Mouse (Mus musculus): ENCODE data around the gene Lancl1. TPM values are rescaled to one million over a fixed set of nuclear protein-coding genes. Genes with fewer than 3 reads are reported as not detected.

Lancl1 gene
- polyA plus RNA-seq (2017; shearing (Covaris generic)), result 10 to 100 TPM; 23.1 to 52.2 (median 35.8) TPM

DNA sequence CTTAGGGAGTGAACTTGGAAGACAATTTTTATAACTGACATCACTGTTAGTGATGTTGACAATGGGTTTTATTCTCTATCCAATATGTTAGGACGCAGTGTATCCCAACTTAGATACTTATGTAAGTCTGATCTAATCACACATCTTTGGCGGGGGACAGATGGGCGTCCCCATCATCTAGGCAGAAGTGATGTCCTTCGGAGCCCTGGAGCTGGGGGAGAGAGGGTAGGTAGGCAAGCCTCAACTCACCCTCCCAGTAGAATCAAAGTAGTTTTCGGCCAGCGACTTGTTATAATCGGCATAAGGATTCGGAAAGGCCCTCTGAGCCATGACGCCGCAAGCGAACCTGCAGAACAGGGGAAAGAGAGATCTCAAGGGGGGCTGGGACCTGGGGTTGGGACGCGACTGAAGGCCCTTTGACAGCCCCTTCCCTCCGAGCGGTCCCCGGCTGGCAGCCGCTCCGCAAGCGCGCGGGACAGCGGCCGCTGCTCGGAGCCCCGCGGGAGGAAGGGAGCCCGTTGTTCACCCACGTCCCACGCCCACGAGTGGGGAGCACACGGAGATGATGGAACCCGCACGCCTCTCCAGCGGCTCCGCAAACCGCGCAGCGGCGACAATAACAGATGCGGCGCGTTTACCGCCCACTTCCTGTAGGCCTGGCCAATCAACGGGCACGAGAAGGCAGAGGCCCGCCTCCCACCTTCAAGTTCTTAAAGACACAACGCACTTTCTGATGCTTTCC is at the start of gene Lancl1:
Lancl1 (minus strand) TSS at position 627 of the 742 bp plus-strand sequence.
- ATAC-seq, result peak; percentile 99

DNA sequence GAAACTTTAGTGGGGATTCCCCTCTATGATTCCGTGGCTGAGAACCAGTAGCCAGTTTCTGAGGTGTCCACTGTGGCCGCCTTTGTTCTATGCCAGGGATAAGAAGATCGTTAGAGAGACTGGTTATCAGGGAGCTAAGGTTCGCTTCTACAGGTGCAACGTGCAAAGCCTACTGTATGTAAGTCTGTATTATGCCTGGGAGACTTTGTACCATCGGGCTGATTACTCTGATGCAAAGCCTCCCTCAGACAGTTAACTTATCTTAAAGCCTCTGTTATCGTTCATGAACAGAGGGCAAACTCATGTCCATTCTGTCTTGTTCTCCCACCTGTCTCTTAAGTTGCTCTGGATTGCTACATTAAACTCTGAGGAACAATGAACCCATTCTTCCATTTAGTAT is 40.5 kb upstream of the Lancl1 start:
- ATAC-seq, result no peak

DNA sequence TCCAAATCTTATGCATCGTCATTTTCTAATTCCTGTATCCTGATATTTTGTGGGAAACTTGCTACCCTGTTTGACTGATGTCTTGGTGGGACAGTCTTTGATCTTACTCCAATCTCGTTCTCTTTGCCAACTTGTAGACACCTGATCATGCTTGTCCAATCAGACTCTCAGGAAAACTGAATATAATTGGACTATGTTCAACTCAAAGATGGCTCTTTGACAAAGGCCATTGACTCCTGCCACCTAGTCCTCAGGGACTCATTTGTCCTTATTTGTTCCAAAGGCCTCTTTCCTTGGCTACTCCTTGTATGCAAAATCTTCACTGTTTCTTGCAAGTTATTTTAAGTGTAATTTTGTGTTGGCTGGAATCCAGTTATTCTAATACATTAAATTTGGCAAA is 40.0 kb upstream of the Lancl1 start:
- no peak for ATAC-seq

DNA sequence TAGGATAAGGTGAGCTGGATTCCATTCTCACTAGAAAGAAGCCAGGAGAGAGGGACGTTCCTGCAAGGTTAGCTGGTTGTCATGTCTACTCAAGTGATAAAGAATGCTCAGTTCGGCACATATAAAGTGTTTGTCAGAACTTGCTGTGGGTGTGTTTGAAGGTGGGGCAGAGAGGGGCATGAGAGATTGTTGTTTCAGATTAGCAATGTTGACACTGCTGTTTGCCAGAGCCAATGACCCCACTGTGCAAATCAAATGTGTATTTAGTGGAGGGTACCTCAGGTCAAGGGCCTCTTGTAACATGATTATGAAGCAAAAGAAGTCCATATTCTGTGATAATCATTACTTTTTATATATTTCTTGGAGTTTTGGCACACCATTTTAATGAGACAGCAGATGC is 39.1 kb upstream of the Lancl1 start:
- no peak for ATAC-seq

DNA sequence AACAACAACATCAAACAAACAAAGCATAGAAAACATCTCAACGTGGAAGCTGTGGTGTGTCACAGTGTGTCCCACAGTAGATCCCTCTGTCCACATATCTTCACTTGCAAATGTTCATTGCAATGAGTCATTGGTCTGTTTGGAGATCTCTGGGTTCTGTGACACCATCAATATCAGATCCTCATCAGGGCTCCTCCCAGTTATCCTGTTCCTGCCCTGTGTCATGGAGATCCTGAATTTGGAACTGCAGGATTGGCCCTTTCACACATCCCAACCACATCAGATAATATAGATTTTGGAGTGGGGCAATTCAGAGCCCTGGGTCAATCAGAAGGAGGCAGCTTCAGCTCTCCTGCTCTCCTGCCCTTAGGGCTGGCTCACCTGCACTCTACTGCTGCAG is 28.9 kb upstream of the Lancl1 start:
- ATAC-seq, result no peak

DNA sequence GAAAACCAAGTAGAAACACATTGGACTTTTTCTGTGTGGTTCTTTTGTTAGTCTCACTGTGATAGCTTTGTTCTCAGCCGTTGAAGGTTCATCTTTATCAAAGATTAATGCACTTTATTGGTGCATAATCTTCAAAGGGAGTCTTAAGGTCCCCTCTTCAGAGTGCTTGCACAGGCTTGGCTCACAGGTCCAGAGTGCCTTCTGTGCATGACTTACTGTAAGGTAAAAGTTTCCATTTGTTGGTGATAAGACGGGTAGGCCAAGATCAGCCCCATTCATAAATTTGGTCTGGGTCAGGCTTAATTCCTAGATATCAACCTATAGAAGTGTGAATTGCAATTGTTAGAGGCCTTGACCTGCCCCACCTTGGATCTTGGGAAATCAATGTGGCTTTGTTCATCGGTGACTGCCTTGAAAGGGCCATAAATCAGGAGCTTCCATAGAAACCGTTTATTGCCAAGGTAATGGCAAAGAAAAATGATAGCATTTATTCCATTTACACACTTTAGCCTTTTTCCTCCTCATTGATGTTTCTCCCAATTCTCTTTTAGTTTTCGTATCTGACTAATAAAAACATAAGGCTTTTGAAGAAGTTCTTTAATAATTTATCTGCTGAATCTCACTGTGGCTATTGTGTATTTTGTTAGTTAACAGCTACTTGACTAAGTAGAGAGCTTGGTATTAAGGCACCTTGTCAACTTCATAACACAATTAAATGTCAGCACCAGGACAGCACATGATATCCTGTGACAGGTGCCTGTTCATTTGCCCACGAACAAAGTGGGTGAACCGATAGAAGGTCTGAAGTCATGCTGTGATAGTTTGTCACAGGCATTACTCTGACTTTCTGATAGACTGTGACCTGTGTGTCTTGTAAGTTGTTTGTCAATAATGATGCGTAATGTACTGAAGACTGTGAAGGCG is 26.9 kb upstream of the Lancl1 start:
- ATAC-seq, result no peak

DNA sequence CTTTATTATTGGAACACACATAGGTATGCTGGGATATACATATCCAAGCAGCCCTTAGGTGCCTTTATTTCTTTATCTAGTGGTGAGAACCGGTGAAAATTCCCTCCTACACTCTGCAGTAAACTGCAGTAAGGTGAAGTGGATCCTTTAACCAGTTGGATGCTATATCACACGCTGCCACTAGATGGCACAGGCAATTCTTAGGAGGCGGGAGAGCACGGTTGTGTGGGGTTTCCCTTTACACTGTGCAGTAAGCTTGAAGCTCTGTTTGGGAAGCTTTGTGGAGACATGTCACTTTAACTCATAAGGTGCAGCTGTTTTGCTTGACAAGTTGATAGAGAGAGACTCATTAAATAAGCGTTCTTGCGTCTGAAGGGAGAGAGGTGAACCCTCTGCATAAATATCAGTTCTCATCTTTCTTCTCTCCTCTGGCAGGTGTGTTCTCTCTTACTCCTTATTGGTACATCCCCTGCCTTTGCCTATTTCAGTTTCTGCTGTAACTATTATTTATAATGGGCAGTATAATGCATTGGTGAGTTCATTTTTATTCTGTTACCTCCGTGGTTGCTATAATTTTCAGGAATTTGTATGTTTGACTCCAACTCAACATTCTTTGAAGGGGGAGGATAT is 22.9 kb upstream of the Lancl1 start:
- peak; percentile 94 for ATAC-seq

DNA sequence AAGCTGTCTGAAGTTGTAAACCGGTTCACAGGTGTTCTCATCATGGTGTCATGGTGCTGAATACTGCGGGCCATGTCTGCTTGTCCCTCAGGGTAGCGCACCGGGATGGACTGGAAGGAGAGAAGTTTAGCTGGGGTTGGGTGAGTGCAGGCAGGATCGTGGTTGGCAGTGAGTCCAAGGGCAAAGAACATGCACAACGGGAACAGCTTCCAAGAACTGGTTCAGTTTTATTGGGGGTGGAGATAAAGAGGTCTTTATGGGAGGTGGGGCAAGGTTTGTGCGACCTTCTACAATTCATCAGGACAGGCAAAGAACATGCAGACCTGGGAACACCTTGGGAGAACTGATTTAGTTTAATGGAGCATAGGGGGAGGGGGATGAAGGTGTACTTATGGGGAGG is 17.1 kb upstream of the Lancl1 start:
- ATAC-seq, result no peak

DNA sequence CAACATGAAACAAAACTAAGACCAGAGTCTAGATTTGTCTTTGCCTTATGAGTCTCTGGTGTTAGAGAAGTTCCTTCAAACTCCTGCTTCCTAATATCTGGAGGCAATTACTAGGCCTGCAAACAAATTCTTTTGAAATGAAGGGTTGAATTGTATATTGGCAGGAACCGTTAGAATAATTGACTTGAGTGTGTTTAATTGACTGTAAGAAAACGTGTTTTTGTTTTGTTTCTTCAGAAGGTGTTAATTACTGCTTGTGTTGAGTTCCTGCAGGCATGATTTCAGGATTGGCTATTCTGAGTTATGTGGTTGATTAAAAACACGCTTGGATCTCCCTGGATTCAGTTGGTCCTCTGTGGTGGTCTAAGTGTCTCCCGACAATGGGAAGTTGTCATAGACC is 14.0 kb upstream of the Lancl1 start:
- no peak for ATAC-seq

DNA sequence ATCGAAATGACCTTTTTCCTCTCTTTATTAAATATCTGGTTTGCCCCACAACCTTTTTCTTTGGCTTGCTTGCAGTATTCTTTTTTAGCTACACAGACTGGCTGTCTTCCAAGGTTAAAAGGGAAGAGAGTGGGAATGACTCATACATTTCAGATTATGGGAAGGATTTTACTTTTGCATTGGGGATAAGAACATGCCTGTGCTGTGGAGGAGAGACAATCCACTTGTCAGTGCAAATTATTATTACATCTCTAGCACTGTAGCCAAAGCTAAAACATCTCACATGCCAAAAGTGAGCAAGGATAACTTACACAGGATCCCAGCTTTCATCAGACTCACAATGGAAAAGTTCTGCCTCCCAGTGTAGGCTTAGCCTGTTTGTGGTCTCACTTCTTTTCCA is 10.9 kb upstream of the Lancl1 start:
- no peak for ATAC-seq

DNA sequence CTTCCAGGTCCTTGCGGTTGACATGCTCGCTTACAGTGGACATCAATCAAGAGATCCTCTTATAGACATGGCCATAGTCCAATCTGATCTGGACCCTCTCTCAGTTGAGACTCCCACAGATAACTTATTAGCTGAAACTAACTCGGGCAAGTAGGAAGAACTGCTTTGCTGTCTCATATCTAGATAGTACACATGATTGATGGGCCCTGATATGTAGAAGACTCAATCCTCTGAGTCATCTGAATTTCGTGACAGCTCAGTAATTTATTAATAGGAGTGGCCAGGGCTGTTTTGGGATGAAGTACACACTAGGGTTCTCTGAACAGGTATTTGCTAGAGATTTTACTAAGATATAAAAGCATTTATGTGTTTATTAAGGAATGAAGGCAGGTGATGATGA is 10.0 kb upstream of the Lancl1 start:
- no peak for ATAC-seq

DNA sequence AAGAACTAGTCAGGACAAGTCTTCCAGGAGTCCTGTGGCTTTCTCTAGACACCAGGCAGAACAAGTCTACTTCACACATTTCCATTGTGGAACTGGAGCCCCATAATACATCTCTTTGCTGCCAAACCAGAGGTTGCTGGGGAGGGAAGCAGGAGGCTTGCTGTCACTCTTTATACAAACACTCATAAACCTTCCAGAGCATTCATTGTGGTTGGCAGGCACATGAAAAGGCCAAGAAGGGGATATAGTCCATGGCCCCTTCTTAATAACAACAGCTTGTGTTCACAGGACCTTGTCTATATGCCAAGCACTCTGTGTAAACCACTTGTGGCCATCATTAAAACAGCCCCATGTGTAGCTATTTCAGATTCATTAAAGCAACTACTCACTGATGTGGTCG is 6.4 kb upstream of the Lancl1 start:
- no peak for ATAC-seq

DNA sequence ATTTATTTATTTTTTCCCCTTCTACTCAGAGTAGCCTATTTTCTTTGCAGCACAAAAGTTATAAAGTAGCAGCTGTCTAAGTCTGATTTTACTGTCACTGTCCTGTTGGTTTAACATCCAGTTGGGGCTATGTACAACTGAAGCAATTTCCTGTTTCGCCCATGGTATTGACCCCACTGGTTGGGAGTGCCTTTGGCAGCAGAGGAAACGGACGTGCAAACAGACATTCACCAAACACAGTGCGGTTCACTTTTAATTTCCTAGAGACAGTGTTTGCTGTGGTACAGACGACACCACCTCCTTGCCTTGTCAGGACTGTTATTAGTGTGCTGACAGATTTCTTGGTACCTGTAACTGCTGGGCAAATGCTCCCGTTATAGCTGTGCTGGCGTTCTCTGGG is 3.9 kb upstream of the Lancl1 start:
- no peak for ATAC-seq

DNA sequence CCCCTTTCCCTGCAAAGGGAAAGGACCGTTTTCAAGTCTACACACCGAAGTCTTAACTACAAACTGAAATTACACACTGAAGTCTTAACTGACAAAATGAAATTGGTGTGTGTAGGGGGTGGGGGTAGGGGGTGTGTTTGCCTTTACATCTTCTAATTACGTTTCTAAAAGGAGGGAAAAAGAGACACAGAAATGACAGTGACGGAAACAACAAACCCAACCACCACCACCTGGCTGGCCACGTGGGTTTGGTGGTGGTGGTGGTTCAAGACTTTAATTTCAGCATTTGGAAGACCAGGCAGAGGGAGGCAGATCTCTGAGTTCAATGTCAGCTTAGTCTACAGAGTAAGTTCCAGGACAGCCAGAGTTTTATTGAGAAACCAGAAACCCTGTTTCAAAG is 411 bp upstream of the Lancl1 start:
- peak; percentile 20 for ATAC-seq

DNA sequence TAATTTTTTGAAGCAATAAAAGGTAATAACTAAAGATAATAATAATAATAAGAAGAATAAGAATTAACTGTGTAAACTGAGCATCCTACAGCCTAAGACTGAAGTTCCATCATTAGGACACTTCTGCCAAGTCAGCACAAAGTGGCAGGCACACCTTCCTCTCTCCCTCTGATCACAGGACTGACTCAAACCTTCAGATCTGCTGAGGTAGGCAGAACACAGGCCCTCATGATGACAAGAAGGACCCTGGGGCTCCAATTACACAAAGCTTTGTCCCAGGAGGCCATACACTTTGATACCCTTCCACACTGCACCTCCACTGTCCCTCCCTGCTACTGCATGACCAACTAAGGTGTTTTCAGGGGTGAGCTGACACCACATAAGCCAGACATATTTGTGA is 1.5 kb downstream of the Lancl1 start:
- no peak for ATAC-seq

DNA sequence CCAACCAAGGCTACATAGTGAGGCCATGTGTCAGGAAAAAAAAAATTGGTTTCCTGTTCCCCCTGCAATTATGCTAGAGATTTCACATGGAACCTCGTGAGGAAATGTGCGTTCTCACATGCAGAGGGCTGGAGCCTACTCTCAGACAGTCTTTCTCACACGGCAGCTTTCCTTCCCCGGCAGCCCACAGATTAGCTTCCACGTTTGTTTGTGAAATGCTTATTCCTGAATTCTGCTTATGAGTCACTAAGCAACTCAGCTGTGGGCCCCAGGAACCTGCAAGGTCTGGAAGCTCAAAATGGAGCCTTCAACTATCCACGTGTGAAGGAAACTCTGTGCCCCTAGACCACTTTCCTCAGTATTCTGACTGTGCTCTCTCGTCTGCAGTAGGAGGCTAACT is 5.4 kb downstream of the Lancl1 start:
- ATAC-seq, result no peak

DNA sequence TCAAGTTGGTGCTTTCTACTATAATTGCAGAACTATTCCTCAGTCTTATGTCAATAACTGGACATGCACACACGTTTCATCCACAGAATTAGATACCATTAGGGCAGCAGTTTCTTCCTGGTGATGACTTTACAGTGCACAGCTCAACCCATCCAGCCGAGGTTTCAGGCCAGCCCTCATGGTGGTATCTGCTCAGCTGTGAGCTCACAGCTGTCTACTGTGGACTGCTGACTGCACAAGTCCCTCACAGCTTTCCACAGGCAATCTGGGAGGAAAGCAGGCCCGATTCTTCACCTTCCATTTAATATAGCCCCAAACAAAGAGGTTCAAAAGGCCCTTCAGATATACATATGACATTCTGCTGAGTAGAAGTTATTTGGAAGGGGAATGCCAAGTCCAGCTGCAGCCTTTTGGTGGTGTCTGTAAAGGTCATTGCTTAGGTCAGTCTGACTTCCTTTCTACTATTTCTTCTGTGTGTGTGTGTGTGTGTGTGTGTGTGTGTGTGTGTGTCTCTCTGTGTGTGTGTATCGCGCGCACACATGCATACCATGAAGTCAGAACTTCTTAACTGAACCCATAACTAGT is 11.7 kb downstream of the Lancl1 start:
- no peak for ATAC-seq

DNA sequence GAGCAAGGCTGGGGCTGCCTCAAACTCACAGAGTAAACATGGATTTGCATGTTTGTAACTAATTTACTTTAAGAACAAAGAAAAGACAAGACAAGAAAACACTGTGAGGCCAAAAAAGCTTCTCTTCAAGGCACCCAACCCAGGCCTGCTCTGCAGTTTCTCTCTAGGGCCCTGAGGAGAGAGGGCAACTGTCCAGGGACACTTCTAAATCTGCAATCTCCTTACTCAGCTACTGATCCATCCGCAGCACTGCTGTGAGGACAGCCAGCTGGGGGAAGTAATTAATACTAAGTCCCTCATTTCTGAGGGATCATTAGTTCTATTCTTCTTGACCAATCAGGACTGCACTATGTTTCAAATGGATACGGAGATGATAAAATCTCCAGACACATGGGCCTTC is 12.5 kb downstream of the Lancl1 start:
- ATAC-seq, result no peak

DNA sequence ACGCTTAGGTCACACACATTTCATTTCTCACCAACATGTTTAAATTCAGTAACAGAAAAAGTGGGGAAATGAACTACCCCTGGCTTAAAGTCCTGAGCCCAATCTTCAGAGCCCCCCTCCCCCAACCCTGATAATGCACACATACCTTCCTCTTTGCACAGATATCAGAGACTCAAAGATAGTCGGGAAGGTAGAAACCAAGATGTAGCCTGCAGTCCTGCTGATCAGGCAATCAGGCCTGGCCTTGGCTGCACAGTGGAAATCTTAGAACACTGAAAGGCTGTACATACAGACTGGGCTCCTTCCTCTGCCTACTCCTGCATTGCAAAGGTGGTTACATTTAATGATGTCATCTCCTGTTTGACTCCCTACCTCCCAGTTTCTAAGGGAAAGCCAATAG is 15.9 kb downstream of the Lancl1 start:
- no peak for ATAC-seq

DNA sequence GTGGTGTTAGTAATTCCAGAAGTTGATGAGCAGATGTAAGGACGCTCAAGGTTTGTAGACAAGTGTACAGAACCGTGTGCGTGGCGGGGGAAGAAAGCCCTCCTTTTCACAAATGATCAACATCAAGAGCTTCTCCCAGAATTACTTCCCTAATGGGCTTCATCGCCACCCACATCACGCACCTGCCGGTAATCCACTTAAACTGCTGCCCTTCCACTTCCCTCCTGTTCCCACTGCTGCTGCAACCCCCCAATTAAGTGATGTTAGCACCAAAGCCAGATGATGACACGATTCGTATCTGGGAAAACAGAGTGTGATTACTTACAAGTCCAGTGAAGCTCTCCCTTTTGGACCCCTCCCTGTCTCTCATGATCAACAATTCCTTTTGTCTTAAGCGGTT is 16.6 kb downstream of the Lancl1 start:
- no peak for ATAC-seq

DNA sequence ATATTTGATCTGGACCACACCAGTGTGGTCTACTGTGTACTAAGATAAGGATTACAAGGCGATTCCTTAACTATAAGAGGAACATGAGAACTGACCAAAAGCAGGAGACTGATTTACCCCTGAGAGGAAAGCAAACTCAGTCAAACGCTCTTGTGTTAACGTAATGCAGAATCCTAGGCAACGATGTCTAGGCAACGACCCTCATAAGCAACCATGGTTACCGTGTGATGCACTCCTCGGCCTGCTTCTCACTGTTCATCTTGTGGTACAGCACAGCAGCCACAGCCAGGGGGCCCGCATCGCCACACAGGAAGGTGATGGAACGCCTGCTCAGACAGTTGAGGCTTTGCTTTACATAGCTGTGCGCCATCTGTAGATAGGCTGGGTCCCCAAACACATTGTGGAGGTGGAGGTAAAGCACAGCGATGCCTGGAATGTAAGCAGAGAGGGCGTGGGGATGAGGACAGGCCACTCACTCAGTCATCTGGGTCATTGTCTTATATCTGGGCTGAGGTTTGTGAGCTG is 18.0 kb downstream of the Lancl1 start:
- no peak for ATAC-seq

DNA sequence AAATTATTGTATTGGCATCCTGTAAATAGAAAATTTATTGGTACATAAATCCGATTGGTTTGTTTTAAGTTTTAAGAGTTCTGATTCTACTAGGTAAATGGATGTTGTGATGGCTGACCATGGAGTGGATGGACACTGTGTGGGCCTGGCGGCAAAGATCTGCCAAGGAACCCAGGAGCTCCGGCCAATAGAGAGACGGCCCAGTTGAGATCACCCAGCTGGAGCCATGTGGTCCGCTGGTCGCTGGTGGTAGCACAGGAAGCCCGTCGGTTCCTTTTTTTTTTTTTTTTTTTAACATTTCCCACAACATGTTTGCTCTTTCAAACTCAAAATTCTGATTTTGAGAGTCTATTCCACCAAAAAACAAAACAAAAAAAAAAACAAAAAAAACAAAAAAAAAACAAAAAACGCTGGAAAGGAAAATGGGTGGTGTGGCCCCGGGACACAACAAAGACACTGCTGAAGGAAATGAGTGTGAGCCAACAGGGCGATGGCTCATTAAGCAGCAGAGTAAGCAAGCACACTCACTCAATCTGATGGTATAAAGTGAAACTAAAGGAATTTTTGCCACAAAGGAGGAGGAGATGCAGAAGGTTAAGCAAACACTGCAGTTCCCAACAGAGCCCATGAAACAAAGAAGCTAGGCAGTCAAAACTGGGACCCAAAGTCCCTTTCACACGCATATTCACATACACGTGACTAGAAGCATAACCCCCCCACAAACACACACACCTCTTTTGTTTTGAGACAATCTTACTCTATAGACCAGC is 21.4 kb downstream of the Lancl1 start:
- no peak for ATAC-seq

All from inflammation-experienced regulatory T-cells, adult 6 months (primary cell).